Mouse (Mus musculus): ENCODE data around the gene Ptpn23. TPM values are rescaled to one million over a fixed set of nuclear protein-coding genes. Genes with fewer than 3 reads are reported as not detected.
"Not testable (repeated sequence)": the region's sequence is repeated elsewhere in the genome, so short reads cannot be mapped to it uniquely, and the experiment has no call there.

Gene Ptpn23
- total RNA-seq (2021): 10 to 100 TPM; 67.2 to 70.7 TPM
- long read RNA-seq, experiment 1, full-length matches to known transcripts: 1 of 4 reads
- long read RNA-seq, experiment 1, partial matches to known transcripts: 3 of 4 reads
- long read RNA-seq, experiment 1, other reads (novel, unspliced or antisense): 0 of 4 reads
- long read RNA-seq, experiment 2, partial matches to known transcripts: 8 of 8 reads
- long read RNA-seq, experiment 2, other reads (novel, unspliced or antisense): 0 of 8 reads

DNA sequence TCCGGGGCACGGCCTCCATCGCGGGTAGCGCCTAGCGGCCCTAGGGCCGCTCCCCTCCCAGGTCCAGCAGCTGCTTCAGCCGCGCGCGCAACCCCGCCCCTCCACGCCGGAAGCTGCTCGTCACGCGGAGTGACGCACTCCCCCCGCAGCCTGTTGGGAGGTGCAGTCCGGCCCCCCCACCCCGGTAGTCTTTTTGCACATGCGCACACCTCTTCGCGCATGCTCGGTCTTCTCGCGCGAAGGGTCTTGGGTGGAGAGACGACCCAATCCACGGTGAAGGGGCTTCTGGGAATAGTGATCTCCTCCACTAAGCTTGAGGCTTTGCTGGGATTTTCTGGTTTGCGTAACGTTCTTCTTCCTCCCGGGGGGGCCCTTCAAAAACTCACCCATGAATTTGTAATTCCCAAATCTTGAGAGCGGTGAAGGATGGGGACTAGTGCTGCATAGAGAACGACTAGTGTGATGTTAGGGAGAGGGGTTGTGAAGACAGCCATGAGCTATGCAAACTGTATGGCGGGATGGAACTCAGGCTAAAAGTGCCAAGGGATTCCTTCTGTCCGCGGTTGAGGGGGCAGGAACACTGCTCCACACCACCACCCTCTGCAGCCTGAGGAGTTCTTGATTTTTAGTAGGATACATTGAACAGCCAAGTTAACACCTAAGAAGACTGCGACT, at the start of gene Ptpn23:
Ptpn23 (minus strand) TSS at position 115 of the 675 bp plus-strand sequence.
- peak; percentile 92 to 94 for DNase-seq (ENCODE audit: low spot score in 2 of 2)

DNA sequence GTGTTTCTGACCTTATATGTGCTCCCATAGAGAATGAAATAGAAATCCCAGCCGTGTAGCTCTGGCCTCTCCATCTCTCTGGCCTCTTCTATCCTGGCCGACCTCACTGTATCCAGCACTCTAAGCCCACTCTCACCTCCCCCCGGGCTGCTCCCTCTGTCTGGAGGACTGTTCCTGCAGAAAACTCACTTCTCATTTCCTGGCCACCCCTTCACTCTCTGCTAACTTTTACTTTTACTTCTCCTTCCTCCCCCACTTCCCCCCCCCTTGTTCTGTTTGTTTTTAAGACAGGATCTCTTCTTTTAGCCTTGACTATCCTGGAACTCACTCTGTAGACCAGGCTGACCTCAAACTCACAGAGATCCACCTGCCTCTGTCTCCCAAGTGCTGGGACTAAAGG, 44.5 kb upstream of the Ptpn23 start:
- no peak for DNase-seq (ENCODE audit: low spot score in 2 of 2)

DNA sequence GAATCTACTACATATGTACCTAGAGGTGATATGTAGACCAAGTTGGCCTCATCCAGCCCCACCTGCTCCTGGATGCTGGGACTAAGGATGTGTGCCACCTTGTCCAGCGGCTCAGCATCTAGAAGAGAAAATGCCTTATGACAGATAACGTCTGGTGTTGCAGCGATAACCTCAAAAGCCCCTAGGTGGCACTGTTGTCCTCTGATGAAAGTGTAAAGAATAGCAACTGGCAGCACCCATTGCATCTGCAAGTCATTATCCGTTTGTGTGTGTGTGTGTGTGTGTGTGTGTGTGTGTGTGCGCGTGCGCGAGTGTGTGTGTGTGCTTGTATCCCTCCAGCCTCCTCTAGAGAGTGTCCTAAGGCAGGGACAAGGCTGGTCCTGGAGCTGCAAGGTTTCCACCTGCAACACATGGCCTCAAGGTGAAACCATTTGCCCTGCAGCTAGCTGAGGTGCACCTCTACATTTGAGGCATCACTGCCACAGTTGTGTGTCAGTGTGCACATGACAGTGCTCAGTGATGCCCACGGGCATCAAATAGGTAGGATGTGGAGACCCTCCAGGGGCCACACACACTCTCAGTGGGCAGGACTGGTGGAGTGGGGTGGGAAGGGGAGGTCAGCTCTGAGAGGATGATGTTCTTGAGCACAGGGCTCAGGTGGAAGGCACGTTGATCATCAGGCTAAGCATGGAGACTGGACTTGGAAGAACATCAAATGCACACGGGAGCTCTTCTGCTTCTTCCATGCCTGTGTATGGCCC, 41.0 kb upstream of the Ptpn23 start:
- peak; percentile 58 to 62 for DNase-seq (ENCODE audit: low spot score in 2 of 2)

DNA sequence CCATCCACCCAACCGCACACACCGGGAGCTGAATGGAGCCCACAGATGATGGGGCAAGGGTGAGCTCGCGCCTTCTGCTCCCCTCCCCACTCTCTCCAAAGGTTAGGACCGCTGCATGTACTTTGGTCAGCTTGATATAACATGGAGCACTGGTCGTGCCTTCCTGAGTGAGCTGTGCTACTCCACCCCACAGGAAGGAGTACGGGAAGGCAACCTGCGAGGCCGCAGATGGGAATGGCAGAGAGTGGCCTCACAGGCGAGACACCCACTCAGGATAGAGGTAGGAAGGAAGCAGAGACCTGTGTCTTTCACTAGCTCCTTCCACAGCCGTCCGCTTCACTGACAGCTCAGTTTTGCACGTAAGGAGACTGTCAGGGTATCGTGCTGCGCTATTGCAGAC, 40.3 kb upstream of the Ptpn23 start:
- no peak for DNase-seq (ENCODE audit: low spot score in 2 of 2)

DNA sequence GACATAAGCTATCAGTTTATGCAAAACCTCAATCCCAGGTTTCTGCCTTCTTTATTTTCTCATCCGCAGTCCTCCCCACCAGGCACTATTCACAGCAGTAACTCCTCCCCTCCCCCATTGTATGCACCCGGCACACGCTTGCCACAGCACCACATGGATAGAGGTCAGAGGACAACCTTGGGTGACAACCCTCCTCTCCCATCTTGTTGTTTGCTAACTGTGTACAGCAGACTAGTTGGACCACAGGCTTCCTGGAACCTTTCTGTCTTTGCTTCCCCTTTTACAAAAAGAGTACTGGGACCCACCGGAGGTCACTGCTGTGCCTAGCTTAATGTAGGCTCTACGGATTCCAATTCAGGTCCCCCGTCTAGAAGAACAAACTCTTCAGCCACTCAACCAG, 32.5 kb upstream of the Ptpn23 start:
- DNase-seq (ENCODE audit: low spot score in 2 of 2): no peak

DNA sequence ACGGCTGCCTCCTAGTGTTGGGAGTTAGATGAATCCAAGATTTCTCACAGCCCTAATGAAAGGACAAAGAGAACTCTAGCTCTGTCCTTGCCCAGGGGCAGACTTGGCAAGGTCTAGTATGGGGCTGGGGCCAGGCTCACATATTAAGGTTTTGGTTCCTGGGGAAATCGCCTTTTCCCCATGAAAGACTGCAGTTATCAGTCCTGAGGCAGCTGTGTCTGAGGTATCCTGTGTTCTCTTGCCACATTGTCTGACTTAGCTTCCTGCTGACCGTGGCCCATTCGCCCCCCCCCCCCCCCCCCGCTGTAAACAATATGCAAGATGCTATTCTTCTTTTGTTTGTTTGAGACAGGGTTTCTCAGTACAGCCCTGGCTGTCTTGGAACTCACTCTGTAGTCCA, 32.0 kb upstream of the Ptpn23 start:
- no peak for DNase-seq (ENCODE audit: low spot score in 2 of 2)

DNA sequence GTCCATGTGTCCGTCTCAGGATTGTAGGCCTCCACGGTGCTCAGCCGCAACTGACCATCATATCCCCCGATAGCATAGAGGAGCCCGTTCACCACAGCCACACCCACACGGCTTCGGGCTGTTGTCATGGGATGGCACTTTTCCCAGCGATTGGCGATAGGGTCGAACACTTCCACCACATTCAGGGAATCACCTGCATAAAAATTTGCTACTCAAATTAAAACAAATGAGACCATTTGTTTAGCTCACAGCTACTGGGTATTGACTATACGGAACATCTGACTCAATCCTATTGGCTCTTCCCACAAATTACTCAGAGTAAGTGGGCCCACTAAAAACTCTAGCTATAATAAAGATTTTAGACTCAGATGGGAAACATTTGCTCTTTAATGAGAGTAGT, 28.0 kb upstream of the Ptpn23 start:
- no peak for DNase-seq (ENCODE audit: low spot score in 2 of 2)

DNA sequence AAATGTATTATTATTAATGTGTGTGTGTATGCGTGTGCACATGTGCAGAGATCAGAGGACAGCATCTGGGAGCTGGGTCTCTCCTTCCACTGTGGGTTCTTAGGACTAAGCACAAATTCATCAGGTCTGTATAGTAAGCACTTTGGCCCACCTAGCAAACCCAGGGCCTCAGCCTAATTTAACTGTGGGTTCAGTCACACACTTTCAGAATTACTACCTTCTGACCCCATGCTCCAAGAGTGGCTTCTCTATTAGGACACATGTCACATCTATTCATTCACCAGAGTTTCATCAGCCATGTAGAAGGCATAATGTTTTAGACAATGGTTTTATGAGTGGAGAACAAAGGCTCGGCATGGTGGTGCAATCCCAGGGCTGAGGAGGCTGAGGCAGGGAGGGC, 25.0 kb upstream of the Ptpn23 start:
- DNase-seq (ENCODE audit: low spot score in 2 of 2): no peak

DNA sequence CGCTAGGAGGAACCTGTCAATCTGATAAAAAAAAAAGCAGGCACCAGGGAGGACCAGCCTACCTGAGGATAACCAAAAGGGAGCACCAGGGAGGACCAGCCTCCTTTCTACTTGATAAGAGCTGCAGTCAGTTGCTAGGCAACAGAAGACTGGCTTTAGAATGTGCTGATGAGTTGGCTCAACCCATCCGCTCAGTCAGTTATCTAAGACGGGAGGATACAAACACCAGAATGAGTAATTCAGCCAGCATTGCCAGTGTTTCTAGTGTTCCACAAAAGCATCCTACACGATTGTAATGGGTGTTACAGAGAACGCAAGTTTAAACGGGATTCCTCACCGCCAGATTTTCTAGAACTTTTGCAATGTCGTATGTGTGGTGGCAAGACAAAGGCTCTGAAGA, 23.2 kb upstream of the Ptpn23 start:
- DNase-seq (ENCODE audit: low spot score in 2 of 2): no peak

DNA sequence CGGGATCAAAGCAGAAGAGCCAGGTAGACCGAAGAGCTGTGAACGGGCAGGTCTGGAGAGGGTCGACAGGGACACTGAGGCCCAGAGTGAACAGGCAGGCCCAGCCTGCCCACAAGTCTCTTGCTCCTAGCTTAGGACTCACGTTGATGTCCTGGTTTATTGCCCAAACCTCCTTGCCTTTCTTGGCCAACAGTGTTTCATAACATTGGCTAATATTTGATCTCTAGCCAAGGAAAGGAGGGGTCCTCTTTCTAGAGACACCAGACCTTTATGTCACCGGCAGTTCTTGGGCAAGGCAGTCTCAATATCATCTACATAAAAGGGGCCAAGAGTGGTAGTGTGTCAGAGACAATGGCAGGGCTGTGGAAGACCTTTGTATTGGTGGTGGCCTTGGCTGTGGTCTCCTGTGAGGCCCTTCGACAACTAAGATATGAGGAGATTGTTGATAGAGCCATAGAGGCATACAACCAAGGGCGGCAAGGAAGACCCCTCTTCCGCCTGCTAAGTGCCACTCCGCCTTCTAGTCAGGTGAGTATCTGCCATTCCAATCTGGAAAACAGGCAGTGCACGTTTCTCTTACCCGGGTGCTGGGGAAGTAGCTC, 11.6 kb upstream of the Ptpn23 start, which contains the start of gene Ngp:
Ngp (plus strand) TSS at position 237 of the 602 bp plus-strand sequence.
- DNase-seq (ENCODE audit: low spot score in 2 of 2): no peak

DNA sequence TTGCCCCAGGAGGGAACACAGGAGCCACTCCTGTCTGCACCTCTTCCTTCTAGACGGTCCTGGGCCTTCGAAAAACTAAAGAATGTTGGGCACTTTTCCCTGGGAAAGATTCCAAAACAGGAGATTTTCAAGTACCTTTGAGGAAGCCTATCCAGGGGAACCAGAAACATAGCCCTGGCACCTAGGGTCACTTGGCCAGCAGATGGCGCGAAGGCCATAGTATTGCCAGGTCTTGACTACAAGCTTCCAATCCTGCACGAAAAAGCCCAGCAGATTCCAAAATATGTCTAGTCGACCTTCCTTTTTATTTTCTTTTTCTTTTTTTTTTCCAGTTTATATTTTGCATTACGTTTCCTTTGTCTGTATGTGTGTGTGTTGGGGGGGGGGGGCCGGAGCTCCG, 5.8 kb upstream of the Ptpn23 start:
- DNase-seq (ENCODE audit: low spot score in 2 of 2): no peak

DNA sequence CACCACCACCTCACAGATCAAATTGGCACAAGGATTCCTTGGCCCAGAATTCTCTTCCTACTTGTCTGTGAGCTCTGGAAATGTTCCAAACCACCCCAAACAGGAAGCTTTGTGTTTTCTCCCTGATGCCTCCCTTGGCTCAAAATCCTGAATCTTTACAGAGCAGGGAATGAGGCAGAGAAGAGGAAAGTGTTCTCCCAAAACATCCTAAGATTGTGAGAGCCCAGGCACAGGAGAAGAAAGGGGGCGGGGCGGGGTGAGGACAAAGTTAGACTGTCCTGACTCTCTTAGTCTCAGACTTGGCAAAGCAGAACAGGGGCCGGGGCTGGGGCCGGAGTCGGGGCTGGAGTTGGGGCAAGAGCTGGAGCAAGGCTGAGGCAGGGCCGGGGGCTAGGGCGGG, 4.9 kb upstream of the Ptpn23 start:
- DNase-seq (ENCODE audit: low spot score in 2 of 2): no peak

DNA sequence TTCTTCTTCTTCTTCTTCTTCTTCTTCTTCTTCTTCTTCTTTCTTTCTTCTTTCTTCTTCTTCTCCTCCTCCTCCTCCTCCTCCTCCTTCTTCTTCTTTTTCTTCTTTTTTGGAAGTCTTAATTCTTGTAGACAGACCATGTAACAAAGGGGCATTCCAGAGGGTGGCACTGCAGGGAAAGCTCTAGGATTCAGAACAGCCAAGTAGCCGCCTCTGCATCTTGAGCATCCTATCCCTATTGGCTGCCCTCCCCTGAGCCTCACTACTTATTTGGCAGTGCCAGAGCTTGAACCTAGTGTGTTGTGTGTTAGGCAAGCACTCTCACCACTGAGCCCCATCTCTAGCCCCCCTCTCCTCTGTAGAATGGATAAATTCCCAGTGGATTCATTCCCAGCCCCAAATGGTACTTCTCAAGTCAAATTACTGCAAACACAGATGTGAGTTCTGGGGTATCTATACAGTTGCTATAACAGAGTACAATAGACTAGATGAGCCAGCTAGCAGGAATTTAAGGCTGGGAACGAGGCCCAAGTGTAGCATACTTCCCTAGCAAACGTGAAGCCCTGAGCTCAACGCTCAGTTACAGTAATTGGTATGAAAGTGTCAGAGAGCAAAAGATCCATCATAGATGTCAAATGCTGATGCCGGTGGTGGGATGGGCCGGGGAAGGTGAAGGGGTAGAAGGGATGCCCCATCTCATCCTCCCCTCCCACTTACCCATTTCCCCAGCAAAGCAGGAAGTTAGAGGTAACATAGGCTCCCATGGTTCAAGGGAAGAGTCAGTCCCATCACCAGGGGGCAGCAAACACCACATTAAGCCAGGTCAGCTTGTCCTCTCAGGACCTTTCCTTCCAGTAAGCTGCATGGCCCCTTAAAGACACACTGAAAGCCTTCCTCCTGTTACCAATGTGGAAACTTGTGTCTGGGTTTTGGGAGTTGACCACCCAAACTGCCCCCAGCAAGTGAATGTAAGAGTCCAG, 3.2 kb upstream of the Ptpn23 start:
- peak; percentile 74 to 84 for DNase-seq (ENCODE audit: low spot score in 2 of 2)

DNA sequence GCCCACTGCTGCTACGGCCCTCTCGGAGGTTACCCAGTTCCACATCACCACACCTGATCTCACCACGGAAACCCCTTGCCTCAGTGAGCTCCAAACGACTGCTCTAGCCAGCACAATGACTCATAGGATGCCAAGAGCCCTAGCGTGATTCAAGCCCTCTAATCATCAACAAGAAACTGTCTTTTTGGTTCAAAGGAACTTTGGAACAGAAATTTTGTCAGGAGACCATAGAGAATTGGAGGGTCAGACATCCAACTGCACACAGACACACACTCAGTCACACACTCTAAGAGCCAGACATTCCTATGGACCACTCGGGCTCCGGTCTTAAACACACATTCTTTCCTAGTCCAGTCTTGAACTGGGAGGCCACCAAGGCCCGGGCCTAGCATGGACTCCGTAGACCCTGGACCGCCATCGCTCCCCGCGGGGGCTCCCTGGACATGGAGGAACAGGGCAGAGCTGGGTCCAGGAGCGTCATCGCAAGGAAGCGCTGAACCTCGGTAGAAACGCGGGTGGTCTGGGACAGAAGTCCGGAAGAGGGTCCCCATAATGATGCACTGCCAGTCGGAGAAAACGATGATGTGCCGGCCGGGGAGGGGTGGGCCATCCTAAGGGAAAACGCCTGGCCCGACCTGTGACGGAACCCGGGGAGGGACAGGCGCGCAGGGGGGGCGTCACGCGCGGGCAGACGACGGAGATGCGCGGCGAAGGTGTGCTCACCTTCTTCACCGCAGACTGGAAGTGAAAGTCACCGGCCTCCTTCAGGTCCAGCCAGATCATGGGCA, 508 bp downstream of the Ptpn23 start:
- peak in 1 of 2 experiments; percentile 42 for DNase-seq (ENCODE audit: low spot score in 2 of 2)

DNA sequence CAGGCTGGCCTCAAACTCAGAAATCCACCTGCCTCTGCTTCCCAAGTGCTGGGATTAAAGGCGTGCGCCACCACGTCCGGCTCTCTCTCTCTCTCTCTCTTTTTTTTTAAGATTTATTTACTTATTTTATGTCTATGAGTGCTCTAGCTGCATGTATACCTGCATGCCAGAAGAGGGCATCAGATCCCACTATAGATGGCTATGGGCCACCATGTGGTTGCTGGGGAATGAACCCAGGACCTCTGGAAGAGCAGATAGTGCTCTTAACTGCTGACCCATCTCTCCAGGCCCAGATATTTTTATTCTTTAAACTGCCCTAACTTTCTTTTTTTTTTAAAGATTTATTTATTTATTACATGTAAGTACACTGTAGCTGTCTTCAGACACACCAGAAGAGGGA, 4.8 kb downstream of the Ptpn23 start:
- not testable (repeated sequence) for DNase-seq (ENCODE audit: low spot score in 2 of 2)

DNA sequence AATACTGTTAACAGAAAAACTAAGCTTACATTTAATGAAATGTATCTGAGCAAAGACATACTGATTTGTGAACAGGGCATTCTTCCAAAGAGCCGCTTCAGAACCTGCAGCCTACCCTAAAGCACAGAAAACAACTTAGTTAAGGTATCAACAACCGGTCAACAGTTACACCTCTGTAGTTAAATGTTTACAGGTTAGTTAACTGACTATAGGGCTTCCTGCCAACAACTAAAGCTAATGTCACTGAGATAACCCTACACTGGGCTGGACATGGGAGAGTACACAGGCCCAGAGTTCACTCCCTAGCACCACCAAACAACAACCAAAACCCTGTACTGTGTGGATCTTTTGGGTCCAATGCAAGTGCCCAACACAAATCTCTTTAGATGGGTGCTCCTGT, 5.3 kb downstream of the Ptpn23 start:
- no peak for DNase-seq (ENCODE audit: low spot score in 2 of 2)

DNA sequence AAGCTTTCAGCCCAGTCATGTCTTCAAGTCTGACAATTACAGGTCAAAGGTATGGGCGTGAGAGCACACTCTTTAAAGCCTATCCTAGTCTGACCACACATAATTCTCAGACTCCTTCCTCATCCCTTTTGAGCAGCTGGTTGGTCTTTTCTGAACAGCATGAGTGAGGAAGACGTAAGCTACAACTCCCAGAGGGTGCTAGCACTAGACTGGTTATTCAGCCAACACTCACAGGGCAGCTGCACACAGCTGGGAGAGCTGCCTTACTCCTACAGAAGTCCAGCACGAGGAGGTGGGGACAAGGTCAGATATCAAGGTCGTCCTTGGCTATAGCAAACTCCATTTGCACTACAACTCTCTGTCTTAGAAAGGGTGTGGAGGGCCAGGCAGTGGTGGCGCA, 7.4 kb downstream of the Ptpn23 start:
- no peak for DNase-seq (ENCODE audit: low spot score in 2 of 2)

DNA sequence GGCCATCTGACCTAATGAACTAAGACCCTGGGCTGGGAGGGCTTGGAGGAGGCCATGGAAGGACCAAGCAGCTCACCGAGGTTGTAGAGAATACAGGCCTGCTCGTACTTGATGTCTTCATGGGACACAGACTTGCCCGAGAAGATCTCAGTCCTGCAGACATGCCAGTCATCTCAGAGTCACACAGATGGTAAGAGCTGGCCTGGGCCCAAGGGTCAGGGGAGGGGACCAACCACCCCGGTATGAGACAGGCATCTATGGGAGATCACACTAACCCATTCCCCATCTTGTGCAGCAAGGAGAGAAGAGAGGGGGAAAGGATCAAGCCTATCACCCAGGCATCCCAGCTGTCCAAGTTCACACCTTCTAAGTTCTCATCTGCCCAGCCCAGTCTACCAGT, 14.7 kb downstream of the Ptpn23 start:
- DNase-seq (ENCODE audit: low spot score in 2 of 2): no peak

DNA sequence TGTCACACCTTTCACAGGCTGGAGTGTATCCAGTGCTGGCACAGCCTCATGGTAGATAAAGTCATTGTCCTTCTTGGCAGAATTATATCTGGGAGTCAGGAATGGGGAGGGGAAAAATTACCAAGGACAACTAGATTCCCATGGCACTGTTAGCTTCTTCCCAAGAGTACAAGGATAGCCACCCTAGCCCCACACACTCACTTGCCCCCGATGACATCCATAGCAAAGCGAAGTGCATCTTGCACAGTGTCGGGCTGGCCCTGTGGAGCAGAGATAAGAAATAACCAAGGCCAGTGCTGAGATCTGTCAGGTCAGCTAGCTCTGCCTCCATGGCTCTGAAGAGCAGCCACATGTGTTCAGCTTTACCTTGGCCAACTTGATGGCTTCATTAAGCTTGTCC, 17.2 kb downstream of the Ptpn23 start:
- no peak for DNase-seq (ENCODE audit: low spot score in 2 of 2)

DNA sequence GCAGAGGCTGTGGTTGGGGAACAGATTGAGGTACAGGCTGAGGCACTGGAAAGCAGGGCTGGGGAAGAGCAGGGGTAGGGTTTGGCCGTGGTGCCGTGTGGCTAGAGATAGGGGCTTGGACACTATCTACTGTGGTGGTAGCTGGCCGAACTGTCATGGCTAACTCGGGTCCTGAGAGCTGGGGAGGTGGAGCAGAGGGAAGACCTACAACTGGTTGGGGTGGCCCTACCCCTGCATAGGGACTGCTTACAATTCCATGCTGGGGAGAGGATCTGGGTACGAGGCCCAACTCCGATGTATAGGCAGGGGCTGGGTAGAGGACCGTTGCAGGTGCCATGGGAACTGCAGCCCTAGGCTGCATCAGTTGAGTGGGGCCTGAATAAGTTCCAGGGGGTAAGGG, 20.0 kb downstream of the Ptpn23 start:
- DNase-seq (ENCODE audit: low spot score in 2 of 2): no peak

Measured in adrenal gland, adult 18-20 months (tissue).